Mouse (Mus musculus) midbrain, embryonic 12.5 days (tissue): ENCODE measurements around the gene Kcnq5. TPM values are rescaled to one million over a fixed set of nuclear protein-coding genes. Genes with fewer than 3 reads are reported as not detected.
"Not testable (repeated sequence)": the region's sequence is repeated elsewhere in the genome, so short reads cannot be mapped to it uniquely, and the experiment has no call there.

Experiments
- ATAC-seq: fragments of 200-750 bp; cut with Nextera tagmentation; 2 replicates; pipeline ENCODE4 v1.8.0; 2017; ENCODE audit warnings: low read depth, moderate TSS enrichment, moderate library complexity; ENCODE audit not compliant: low FRiP score
- H3K27ac ChIP-seq: fragments of 300-500 bp; sonication (generic); replicated peaks from 2 replicates; pipeline ENCODE4 v1.5.1; 2016; ENCODE audit warnings: mild to moderate bottlenecking
- H3K27me3 ChIP-seq: fragments of 300-500 bp; sonication (generic); 2 replicates; pipeline ENCODE4 v1.6.1; 2016; ENCODE audit warnings: mild to moderate bottlenecking
- H3K36me3 ChIP-seq: fragments of 300-500 bp; sonication (generic); 2 replicates; pipeline ENCODE4 v1.6.1; 2016
- H3K4me1 ChIP-seq: fragments of 300-500 bp; sonication (generic); 2 replicates; pipeline ENCODE4 v1.6.1; 2016
- H3K4me2 ChIP-seq: fragments of 300-500 bp; sonication (generic); replicated peaks from 2 replicates; pipeline ENCODE4 v1.6.1; 2016; ENCODE audit warnings: mild to moderate bottlenecking, moderate library complexity
- H3K4me3 ChIP-seq: fragments of 300-500 bp; sonication (generic); 2 replicates; pipeline ENCODE4 v1.5.1; 2016; ENCODE audit warnings: mild to moderate bottlenecking
- H3K9ac ChIP-seq: fragments of 300-500 bp; sonication (generic); replicated peaks from 2 replicates; pipeline ENCODE4 v1.6.1; 2016; ENCODE audit warnings: mild to moderate bottlenecking, moderate library complexity
- H3K9me3 ChIP-seq: fragments of 300-500 bp; sonication (generic); 2 replicates; pipeline ENCODE4 v1.6.1; 2016; ENCODE audit warnings: mild to moderate bottlenecking
- WGBS: fragments of 180-500 bp; shearing (Covaris S2); methylation state at CpG from one replicate; pipeline ENCODE4 v1.1.7; 2016; 5-methylcytosine and 5-hydroxymethylcytosine counted together
- polyA plus RNA-seq: library from polyadenylated mRNA; unstranded; fragments of >200 nt; fragmentation: Nextera tagmentation; extraction: Ambion mirVana; gene quantifications from 2 replicates; pipeline ENCODE4 v1.2.1, GENCODE M21; 2016

Gene Kcnq5
- polyA plus RNA-seq, 1 experiment from 2014 or later, result 1.5 TPM

- Histone ChIP-seq H3K4me1 (no peaks in the 10 kb centered on the region), H3K9ac (no peak overlapping the region), H3K27ac (no peak overlapping the region), H3K4me3 (no peak overlapping the region), H3K36me3 (no peaks in the 10 kb centered on the region), H3K27me3 (no peaks in the 10 kb centered on the region), H3K4me2 (no peak overlapping the region), H3K9me3 (no peaks in the 10 kb centered on the region)
- 85% methylated on average over 3 of the region's 3 CpGs for WGBS
- ATAC-seq, result no peak
These were observed 343.0 kb downstream of the Kcnq5 start for GRCm38 (mm10) chr1:21618712-21619111.

- Histone ChIP-seq H3K4me3 (no peak overlapping the region), H3K9me3 (no peaks in the 10 kb centered on the region), H3K36me3 (no peaks in the 10 kb centered on the region), H3K4me1 (no peaks in the 10 kb centered on the region), H3K4me2 (no peak overlapping the region), H3K9ac (no peak overlapping the region), H3K27ac (no peak overlapping the region), H3K27me3 (no peaks in the 10 kb centered on the region)
- no peak for ATAC-seq
- 72% methylated on average over 4 of the region's 4 CpGs for whole genome bisulfite sequencing
These were observed 345.1 kb downstream of the Kcnq5 start for GRCm38 (mm10) chr1:21616666-21617065.

DNA sequence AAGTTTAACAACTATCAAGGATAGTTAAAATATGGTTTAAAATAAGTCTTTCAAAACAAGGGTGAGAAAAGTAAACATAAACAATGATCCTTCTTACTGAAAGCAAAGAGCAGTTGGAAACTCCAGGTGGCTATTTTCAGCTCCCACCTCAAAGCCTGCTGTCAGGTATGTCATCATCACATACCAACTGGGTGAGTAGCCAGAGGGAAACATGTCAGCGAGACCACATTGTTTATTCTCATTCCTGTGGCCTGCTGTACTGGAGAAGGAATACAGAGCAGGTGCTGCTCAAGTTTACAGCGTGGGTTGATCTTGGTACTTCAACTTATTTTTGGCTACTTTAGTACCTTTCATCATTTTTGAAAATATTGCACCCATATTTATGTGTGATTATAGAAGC is 347.8 kb downstream of the Kcnq5 start:
- WGBS, result 86% methylated on average over 2 of the region's 2 CpGs
- H3K9me3 ChIP-seq, result no peaks in the 10 kb centered on the region

DNA sequence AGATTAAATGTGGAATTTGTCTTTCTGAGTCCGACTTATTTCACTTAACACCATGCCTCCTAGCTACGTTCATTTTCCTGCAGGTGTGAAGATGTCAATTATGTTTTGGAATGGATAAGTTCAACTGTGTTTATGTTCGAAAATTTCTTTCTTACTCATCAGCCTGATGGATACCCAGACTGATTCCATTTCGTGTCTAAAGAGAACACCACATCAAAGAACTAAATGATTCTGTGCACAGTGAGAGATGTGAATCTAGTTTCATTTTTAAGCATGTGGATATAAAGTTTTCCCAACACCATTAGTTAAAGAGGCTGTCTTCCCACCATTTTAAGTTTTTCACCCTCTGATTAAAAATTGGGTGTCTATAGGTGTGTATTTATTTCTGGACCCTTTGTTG is 357.7 kb downstream of the Kcnq5 start:
- no peak overlapping the region for H3K9ac ChIP-seq
- no peaks in the 10 kb centered on the region for H3K27me3 ChIP-seq
- no peak for ATAC-seq
- H3K36me3 ChIP-seq, result no peaks in the 10 kb centered on the region
- no peak overlapping the region for H3K4me3 ChIP-seq
- WGBS, result 85% methylated on average over 4 of the region's 4 CpGs
- H3K4me1 ChIP-seq, result no peaks in the 10 kb centered on the region
- no peaks in the 10 kb centered on the region for H3K9me3 ChIP-seq
- no peak overlapping the region for H3K27ac ChIP-seq
- no peak overlapping the region for H3K4me2 ChIP-seq

More for the DNA sequence above, 347.8 kb downstream of the Kcnq5 start:
- Histone ChIP-seq H3K9ac (no peak overlapping the region), H3K4me2 (no peak overlapping the region), H3K27ac (no peak overlapping the region), H3K4me1 (no peaks in the 10 kb centered on the region), H3K27me3 (no peaks in the 10 kb centered on the region), H3K4me3 (no peak overlapping the region), H3K36me3 (no peaks in the 10 kb centered on the region)
- no peak for ATAC-seq

DNA sequence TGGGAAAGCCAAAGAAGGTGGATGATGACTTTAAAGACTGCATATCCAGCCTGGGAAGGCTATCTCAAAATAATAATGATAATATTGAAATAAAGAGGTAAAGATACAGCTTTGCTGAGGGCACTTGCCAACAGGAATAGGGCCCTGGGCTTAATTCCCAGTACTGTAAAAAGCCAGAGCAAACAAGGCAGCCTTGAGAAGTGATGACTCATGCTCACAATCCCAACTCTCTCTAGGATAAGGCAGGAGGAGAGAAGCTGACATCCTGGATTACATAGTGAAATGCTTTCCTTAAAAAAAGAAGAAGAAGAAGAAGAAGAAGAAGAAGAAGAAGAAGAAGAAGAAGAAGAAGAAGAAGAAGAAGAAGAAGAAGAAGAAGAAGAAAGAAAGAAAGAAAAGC is 359.2 kb downstream of the Kcnq5 start:
- no peak overlapping the region for H3K9ac ChIP-seq
- H3K9me3 ChIP-seq, result no peaks in the 10 kb centered on the region
- no peaks in the 10 kb centered on the region for H3K36me3 ChIP-seq
- no peak overlapping the region for H3K4me3 ChIP-seq
- H3K27me3 ChIP-seq, result no peaks in the 10 kb centered on the region
- no peaks in the 10 kb centered on the region for H3K4me1 ChIP-seq
- no peak for ATAC-seq
- H3K4me2 ChIP-seq, result no peak overlapping the region
- no peak overlapping the region for H3K27ac ChIP-seq

DNA sequence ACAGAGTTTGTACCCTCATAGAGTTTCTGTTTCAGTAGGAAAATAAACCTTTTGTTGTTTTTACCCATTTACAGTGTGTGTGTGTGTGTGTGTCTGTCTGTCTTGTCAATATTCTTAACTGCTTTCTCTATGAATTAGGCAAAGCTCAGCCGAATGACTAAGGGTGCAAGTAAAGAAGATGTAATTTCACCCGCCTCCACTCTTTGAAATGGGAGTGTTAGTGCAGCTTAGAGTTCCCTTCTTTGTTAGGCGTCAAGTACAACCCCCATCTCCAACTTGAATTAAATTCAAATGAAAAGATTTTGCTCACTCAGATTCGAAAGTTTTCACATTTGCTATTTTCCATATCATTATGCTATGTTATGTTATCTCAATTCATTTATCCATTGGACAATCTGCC is 361.1 kb downstream of the Kcnq5 start:
- H3K4me2 ChIP-seq, result no peak overlapping the region
- ATAC-seq, result no peak
- H3K4me3 ChIP-seq, result no peak overlapping the region
- H3K9me3 ChIP-seq, result no peaks in the 10 kb centered on the region
- H3K27ac ChIP-seq, result no peak overlapping the region
- no peaks in the 10 kb centered on the region for H3K27me3 ChIP-seq
- no peak overlapping the region for H3K9ac ChIP-seq
- H3K4me1 ChIP-seq, result no peaks in the 10 kb centered on the region
- H3K36me3 ChIP-seq, result no peaks in the 10 kb centered on the region
- WGBS, result 75% methylated on average over 4 of the region's 4 CpGs

DNA sequence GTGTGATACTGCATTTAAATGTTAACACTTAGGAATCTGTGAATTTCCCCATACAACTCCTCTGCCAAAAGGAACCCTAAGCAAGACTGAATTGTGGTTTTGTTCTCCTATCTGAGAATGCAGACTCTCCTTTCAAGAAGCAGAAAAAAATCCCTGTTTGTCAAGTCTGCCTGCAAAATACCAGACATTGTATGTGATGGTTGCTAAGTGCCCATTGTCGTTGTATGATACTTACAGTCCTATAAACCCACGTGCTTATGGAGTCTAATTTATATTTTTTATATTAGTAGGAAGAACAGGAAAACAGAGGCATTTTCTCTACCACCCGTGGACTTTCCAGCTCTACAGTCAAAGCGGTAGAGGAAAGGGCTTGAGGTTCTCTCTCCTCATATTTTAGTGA is 367.9 kb downstream of the Kcnq5 start:
- Histone ChIP-seq H3K9me3 (no peaks in the 10 kb centered on the region), H3K4me3 (no peak overlapping the region), H3K27me3 (no peaks in the 10 kb centered on the region), H3K4me1 (peaks cover 3% of the 10 kb centered on the region; the same call in 1 of the 2 replicates), H3K9ac (no peak overlapping the region), H3K27ac (no peak overlapping the region), H3K36me3 (no peaks in the 10 kb centered on the region), H3K4me2 (no peak overlapping the region)
- 56% methylated on average over 4 of the region's 4 CpGs for WGBS
- no peak for ATAC-seq

- not testable (repeated sequence) for H3K4me2 ChIP-seq, H3K4me1 ChIP-seq, H3K27me3 ChIP-seq, H3K36me3 ChIP-seq, ATAC-seq, H3K4me3 ChIP-seq, H3K9ac ChIP-seq, H3K9me3 ChIP-seq, H3K27ac ChIP-seq
- WGBS, result 81% methylated on average over 2 of the region's 2 CpGs
These were observed 394.3 kb downstream of the Kcnq5 start for GRCm38 (mm10) chr1:21567397-21567796.

DNA sequence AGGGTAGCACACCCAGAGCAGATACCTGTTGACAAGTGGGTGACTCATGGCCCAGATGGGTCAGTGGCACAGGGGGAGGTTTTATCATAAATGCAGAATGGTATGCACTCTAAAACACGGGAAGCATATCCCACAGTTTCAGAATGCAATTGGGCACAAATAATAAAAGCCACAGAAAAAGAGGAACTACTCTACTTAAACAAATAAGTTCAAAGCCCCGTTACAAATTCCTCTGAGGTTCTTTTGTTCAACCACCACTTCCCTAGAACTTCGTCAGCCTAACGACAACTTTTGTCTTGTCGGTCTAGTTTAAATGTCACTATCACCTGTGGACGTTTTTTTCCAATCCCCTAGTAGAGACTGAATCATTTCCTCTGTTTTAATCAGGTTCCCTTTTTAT is 407.1 kb downstream of the Kcnq5 start:
- Histone ChIP-seq H3K9ac (no peak overlapping the region), H3K4me1 (no peaks in the 10 kb centered on the region), H3K4me3 (no peak overlapping the region), H3K4me2 (no peak overlapping the region), H3K27ac (no peak overlapping the region), H3K36me3 (no peaks in the 10 kb centered on the region), H3K9me3 (no peaks in the 10 kb centered on the region), H3K27me3 (no peaks in the 10 kb centered on the region)
- no peak for ATAC-seq
- 80% methylated on average over 6 of the region's 6 CpGs for WGBS

GRCm38 (mm10) chr1:21552715-21553114 is 409.0 kb downstream of the Kcnq5 start:
- 96% methylated on average over 2 of the region's 2 CpGs for WGBS
- H3K27ac ChIP-seq, result no peak overlapping the region

DNA sequence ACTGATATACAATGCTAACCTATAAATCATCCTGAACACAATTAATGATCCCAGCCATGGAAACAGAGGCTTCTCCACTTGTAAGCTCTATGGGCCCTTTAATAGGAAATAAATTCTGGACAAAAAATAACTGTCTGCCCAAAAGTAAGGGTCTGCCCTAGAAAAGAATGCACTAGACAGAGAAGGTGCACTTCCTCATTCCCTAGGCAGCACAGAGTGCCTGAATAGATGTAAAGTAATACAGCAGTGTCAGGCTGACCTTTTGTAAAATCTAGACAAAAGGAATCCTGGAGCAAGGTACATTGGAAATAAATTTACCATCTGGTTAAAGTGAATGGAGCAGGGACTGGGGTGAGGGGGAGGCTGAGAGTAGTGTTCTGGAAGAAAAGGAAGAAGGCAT is 417.8 kb downstream of the Kcnq5 start:
- H3K27ac ChIP-seq, result no peak overlapping the region
- no peaks in the 10 kb centered on the region for H3K4me1 ChIP-seq
- no peaks in the 10 kb centered on the region for H3K36me3 ChIP-seq
- no peak overlapping the region for H3K4me2 ChIP-seq
- H3K9ac ChIP-seq, result no peak overlapping the region
- no peak overlapping the region for H3K4me3 ChIP-seq
- no peaks in the 10 kb centered on the region for H3K27me3 ChIP-seq
- no peaks in the 10 kb centered on the region for H3K9me3 ChIP-seq
- ATAC-seq, result no peak

More at GRCm38 (mm10) chr1:21552715-21553114, 409.0 kb downstream of the Kcnq5 start:
- ATAC-seq, result no peak
- Histone ChIP-seq H3K36me3 (no peaks in the 10 kb centered on the region), H3K4me3 (no peak overlapping the region), H3K4me1 (no peaks in the 10 kb centered on the region), H3K27me3 (no peaks in the 10 kb centered on the region), H3K4me2 (no peak overlapping the region), H3K9ac (no peak overlapping the region), H3K9me3 (no peaks in the 10 kb centered on the region)

DNA sequence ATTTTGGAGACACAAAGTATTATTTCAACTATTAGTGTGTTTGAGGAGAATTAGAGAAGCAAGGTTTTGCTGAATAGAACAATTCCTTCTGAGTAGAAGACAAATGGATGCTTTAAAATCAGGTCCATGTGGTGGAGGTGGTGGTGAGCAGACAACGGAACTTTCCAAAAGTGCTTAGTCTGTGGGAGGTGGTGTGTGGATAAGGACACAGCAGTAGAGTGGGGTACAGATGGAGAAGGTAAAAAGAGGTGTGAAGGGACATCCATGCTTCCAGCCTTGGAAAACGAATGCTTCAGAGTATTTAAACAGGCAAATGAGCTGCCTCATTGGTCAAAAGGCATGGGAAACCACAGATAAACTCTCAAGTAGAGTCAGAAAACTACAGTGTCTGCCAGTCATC is 422.3 kb downstream of the Kcnq5 start:
- Histone ChIP-seq H3K36me3 (no peaks in the 10 kb centered on the region), H3K9ac (no peak overlapping the region), H3K4me3 (no peak overlapping the region), H3K27ac (no peak overlapping the region), H3K4me1 (no peaks in the 10 kb centered on the region), H3K27me3 (no peaks in the 10 kb centered on the region), H3K9me3 (no peaks in the 10 kb centered on the region), H3K4me2 (no peak overlapping the region)
- WGBS, result 77% methylated on average over 2 of the region's 2 CpGs
- ATAC-seq, result no peak

- Histone ChIP-seq H3K4me1 (no peaks in the 10 kb centered on the region), H3K4me2 (no peak overlapping the region), H3K36me3 (no peaks in the 10 kb centered on the region), H3K4me3 (no peak overlapping the region), H3K27me3 (no peaks in the 10 kb centered on the region), H3K9ac (no peak overlapping the region), H3K27ac (no peak overlapping the region), H3K9me3 (no peaks in the 10 kb centered on the region)
- 74% methylated on average over 1 of the region's 1 CpGs for whole genome bisulfite sequencing
- ATAC-seq, result no peak
These were observed 430.9 kb downstream of the Kcnq5 start for GRCm38 (mm10) chr1:21530823-21531222.
